Mouse (Mus musculus): ENCODE measurements around the gene Il16. TPM values are rescaled to one million over a fixed set of nuclear protein-coding genes. Genes with fewer than 3 reads are reported as not detected.
A peak's percentile ranks its signal among the peaks of the same experiment; 100 is the strongest.

Il16 gene
- 100 to 1,000 TPM; 206 to 386 (median 321) TPM for polyA plus RNA-seq (2017; shearing (Covaris generic))

GRCm38 (mm10) chr7:83745413-83746106, at the start of gene Il16:
Gene Il16, minus strand, starts transcription at chr7:83745726.
- ATAC-seq = no peak

- ATAC-seq = no peak
Measured at GRCm38 (mm10) chr7:83794705-83795104, 49.2 kb upstream of the Il16 start, which contains the start of gene Cfap161. Gene Cfap161, minus strand, starts transcription at chr7:83794880.

GRCm38 (mm10) chr7:83794006-83794683, 48.6 kb upstream of the Il16 start:
- no peak for ATAC-seq

- no peak for ATAC-seq
Measured at GRCm38 (mm10) chr7:83780881-83781280, 35.4 kb upstream of the Il16 start.

- no peak for ATAC-seq
Measured at GRCm38 (mm10) chr7:83780026-83780425, 34.5 kb upstream of the Il16 start.

GRCm38 (mm10) chr7:83779028-83779427, 33.5 kb upstream of the Il16 start:
- ATAC-seq = no peak

- no peak for ATAC-seq
Measured at GRCm38 (mm10) chr7:83778516-83778915, 33.0 kb upstream of the Il16 start.

- peak; percentile 50 for ATAC-seq
Measured at GRCm38 (mm10) chr7:83774721-83775120, 29.2 kb upstream of the Il16 start.

GRCm38 (mm10) chr7:83763674-83764073, 18.1 kb upstream of the Il16 start:
- ATAC-seq = no peak

- no peak for ATAC-seq
Measured at GRCm38 (mm10) chr7:83762336-83762735, 16.8 kb upstream of the Il16 start.

- ATAC-seq = no peak
Measured at GRCm38 (mm10) chr7:83751055-83751454, 5.5 kb upstream of the Il16 start.

GRCm38 (mm10) chr7:83748405-83748804, 2.9 kb upstream of the Il16 start:
- no peak for ATAC-seq

- no peak for ATAC-seq
Measured at GRCm38 (mm10) chr7:83746107-83746687, 671 bp upstream of the Il16 start.

- no peak for ATAC-seq
Measured at GRCm38 (mm10) chr7:83745065-83745412, 487 bp downstream of the Il16 start.

GRCm38 (mm10) chr7:83744250-83744649, 1.3 kb downstream of the Il16 start:
- no peak for ATAC-seq

- peak; percentile 93 for ATAC-seq
Measured at GRCm38 (mm10) chr7:83742690-83743089, 2.8 kb downstream of the Il16 start.

GRCm38 (mm10) chr7:83742026-83742425, 3.5 kb downstream of the Il16 start:
- no peak for ATAC-seq

- no peak for ATAC-seq
Measured at GRCm38 (mm10) chr7:83739680-83740310, 5.7 kb downstream of the Il16 start.

- ATAC-seq = no peak
Measured at GRCm38 (mm10) chr7:83738623-83739462, 6.7 kb downstream of the Il16 start.

- no peak for ATAC-seq
Measured at GRCm38 (mm10) chr7:83737914-83738490, 7.5 kb downstream of the Il16 start.

- no peak for ATAC-seq
Measured at GRCm38 (mm10) chr7:83736341-83737115, 9.0 kb downstream of the Il16 start.

All from inflammation-experienced regulatory T-cells, adult 6 months (primary cell).